Mouse (Mus musculus) cortical plate, adult 2 months (tissue): ENCODE measurements around the gene Ndufs4.

Source experiments
- CTCF ChIP-seq: fragments of 200-500 bp; IDR thresholded peaks from 2 replicates; pipeline ENCODE4 v1.5.1; 2011; ENCODE audit warnings: mild to moderate bottlenecking, control low read depth, low read length; ENCODE audit not compliant: insufficient read depth; ENCODE audit errors: extremely low read depth
- POLR2A ChIP-seq: fragments of 200-500 bp; IDR thresholded peaks from 2 replicates; pipeline ENCODE4 v1.6.1; 2011; ENCODE audit warnings: mild to moderate bottlenecking, low read length, control low read depth; ENCODE audit not compliant: insufficient read depth; ENCODE audit errors: extremely low read depth

DNA sequence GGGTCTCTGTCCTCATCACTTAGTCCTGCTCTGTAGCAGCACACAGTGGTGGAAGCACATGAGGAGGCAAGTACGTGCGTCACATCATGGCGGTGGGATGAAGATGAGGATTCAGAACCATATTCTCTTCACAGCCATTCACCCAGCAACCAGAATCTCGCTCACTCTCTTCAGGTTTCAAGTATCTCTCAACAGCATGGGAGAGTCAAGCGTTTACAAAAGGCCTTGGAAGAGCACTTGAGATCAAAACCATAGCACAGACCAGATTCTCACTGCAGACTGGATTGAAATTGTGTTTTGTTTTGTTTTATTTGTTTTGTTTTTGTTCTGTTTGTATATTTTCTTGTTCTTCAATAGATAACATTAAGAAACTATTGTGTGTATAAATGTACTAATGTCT, 110.8 kb downstream of the Ndufs4 start:
- no peak for TF ChIP-seq CTCF
- no peak for TF ChIP-seq POLR2A
